Mouse (Mus musculus): Measurements from ENCODE around the gene Vwa7. TPM values are rescaled to one million over a fixed set of nuclear protein-coding genes. Genes with fewer than 3 reads are reported as not detected.
A peak's percentile ranks its signal among the peaks of the same experiment; 100 is the strongest.

Vwa7 gene
- total and polyA plus RNA-seq, 2 experiments from 2014 or later: 0.08 to 0.14 TPM

DNA sequence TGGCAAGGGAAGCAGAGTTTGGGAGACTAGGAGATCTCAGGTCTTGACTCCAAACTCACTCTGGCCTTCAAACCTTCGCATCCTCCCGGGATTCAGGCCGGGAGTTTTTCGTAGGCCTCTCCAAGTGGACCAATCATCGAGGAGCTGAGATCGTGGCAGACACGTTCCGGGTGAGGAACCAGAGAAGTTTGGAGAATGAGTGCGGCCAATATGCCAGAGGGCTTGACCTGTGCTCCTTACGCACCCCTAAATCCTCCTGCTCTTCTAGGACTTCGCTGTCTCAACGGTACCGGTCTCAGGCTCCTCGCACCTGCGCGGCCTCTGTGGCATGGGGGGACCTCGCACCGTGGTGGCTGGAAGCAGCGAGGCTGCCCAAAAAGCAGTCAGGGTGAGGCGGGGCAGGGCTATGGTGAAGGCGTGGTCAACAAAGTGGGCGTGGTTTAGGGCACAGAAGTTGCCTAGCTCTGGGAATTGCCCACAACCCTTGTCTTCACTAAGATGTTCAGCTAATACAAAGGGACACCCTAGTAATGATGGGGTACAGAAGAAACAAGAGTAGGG, 44.4 kb downstream of the Vwa7 start:
- no peak overlapping the region for H3K27ac ChIP-seq (ENCODE audit: low read depth, low read length)
- H3K4me3 ChIP-seq (ENCODE audit: low read depth, low read length): peak overlapping the region; percentile 79
- H3K36me3 ChIP-seq (ENCODE audit: insufficient read depth): peaks cover 12% of the 10 kb centered on the region
- H3K9ac ChIP-seq: 0 out of 2 replicates have a peak overlapping the region, but pooled peaks have one; percentile 65
- H3K27me3 ChIP-seq (ENCODE audit: insufficient read depth, low read length): peaks cover 4% of the 10 kb centered on the region
- H3K4me2 ChIP-seq (ENCODE audit: low read depth): peak overlapping the region; percentile 83
- no peak for DNase-seq
- 63% methylated on average over 22 of the region's 22 CpGs for WGBS
- no peak for TF ChIP-seq CTCF (IDR thresholded peaks at IDR 0.05; ENCODE audit: low read depth)
- no peaks in the 10 kb centered on the region for H3K9me3 ChIP-seq (ENCODE audit: low read length)
- H3K4me1 ChIP-seq (ENCODE audit: insufficient read depth): peaks cover 16% of the 10 kb centered on the region; the same call in 1 of the 2 replicates
- no peak for ATAC-seq

DNA sequence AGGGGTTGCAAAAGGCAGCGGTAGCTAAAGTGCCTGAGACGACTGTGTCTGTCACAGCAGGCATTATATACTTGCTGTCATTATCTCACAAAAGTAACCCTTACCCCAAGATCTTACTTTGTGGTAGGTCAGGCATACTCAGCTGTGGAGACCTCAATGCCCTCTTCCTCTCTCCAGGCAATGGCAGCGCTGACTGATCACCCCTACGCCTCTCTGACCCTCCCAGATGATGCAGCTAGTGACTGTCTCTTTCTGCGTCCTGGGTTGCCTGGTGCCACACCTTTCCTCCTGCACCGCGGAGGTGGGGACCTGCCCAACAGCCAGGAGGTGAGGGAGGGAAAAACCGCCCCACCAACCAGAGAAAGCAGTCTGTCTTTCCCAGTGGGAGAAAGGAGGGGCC, 44.9 kb downstream of the Vwa7 start:
- 84% methylated on average over 8 of the region's 8 CpGs for WGBS
- H3K4me1 ChIP-seq (ENCODE audit: insufficient read depth): peaks cover 16% of the 10 kb centered on the region; the same call in 1 of the 2 replicates
- no peak overlapping the region for H3K4me2 ChIP-seq (ENCODE audit: low read depth)
- H3K4me3 ChIP-seq (ENCODE audit: low read depth, low read length): no peak overlapping the region
- no peak overlapping the region for H3K27ac ChIP-seq (ENCODE audit: low read depth, low read length)
- peaks cover 12% of the 10 kb centered on the region for H3K36me3 ChIP-seq (ENCODE audit: insufficient read depth)
- H3K9ac ChIP-seq: no peak overlapping the region
- H3K9me3 ChIP-seq (ENCODE audit: low read length): no peaks in the 10 kb centered on the region
- TF ChIP-seq CTCF (IDR thresholded peaks at IDR 0.05; ENCODE audit: low read depth): no peak
- DNase-seq (no peak), ATAC-seq (no peak)
- H3K27me3 ChIP-seq (ENCODE audit: insufficient read depth, low read length): peaks cover 4% of the 10 kb centered on the region

DNA sequence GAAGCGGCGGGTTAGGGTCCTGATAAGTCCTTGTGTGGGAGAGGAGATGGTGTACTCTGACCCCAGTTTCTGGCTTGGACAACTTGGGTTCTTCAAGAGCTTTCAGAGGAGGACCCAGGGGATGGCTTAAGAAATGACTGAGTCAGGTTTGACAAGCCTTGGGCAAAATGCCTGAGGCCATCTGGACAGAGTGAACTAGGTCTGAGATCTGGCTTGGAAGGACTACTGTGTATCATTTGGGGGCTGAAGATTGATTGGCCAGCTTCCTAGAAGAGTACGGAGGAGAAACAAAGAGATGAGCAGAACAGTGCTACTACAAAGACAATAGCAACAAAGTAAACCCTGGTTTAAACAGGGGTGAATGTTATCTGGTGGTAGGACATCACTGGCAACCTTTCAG, 47.1 kb downstream of the Vwa7 start:
- Histone ChIP-seq H3K27ac (ENCODE audit: low read depth, low read length) (no peak overlapping the region), H3K4me3 (ENCODE audit: low read depth, low read length) (no peak overlapping the region), H3K36me3 (ENCODE audit: insufficient read depth) (peaks cover 12% of the 10 kb centered on the region), H3K9me3 (ENCODE audit: low read length) (no peaks in the 10 kb centered on the region), H3K4me1 (ENCODE audit: insufficient read depth) (peaks cover 16% of the 10 kb centered on the region; the same call in 1 of the 2 replicates), H3K4me2 (ENCODE audit: low read depth) (no peak overlapping the region), H3K27me3 (ENCODE audit: insufficient read depth, low read length) (peaks cover 4% of the 10 kb centered on the region), H3K9ac (no peak overlapping the region)
- DNase-seq (no peak), ATAC-seq (no peak)
- WGBS: 87% methylated on average over 3 of the region's 3 CpGs
- no peak for TF ChIP-seq CTCF (IDR thresholded peaks at IDR 0.05; ENCODE audit: low read depth)

DNA sequence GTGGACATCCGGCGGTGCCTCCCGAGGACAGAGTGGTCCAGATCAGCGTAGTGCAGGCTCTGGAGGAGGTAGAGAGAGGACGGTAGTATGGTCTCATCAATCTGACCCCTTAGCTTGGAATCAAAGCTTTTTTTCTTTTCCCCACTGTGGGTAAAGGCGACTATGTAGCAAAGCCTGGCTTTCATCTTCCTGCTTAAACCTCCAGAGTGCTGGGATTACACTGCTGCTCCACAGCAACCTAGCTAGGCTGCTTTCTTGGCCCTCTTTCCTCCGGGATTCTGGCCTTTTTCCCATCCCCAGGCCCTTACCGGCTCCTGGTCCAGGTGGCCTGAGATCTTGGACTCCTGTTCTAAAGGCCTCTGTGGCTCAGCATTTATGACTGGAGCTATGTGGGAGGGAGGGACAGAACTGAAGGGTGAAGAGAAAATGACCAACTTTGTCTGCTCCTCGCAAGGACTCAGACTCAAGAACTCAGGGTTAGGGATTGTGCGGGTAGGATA, 48.0 kb downstream of the Vwa7 start:
- Histone ChIP-seq H3K36me3 (ENCODE audit: insufficient read depth) (peaks cover 12% of the 10 kb centered on the region), H3K4me1 (ENCODE audit: insufficient read depth) (peaks cover 16% of the 10 kb centered on the region; the same call in 1 of the 2 replicates), H3K27ac (ENCODE audit: low read depth, low read length) (no peak overlapping the region), H3K4me3 (ENCODE audit: low read depth, low read length) (no peak overlapping the region), H3K9ac (no peak overlapping the region), H3K27me3 (ENCODE audit: insufficient read depth, low read length) (peaks cover 4% of the 10 kb centered on the region), H3K9me3 (ENCODE audit: low read length) (no peaks in the 10 kb centered on the region), H3K4me2 (ENCODE audit: low read depth) (no peak overlapping the region)
- ATAC-seq: no peak
- WGBS: 39% methylated on average over 10 of the region's 10 CpGs
- DNase-seq: no peak
- TF ChIP-seq CTCF (IDR thresholded peaks at IDR 0.05; ENCODE audit: low read depth): no peak

DNA sequence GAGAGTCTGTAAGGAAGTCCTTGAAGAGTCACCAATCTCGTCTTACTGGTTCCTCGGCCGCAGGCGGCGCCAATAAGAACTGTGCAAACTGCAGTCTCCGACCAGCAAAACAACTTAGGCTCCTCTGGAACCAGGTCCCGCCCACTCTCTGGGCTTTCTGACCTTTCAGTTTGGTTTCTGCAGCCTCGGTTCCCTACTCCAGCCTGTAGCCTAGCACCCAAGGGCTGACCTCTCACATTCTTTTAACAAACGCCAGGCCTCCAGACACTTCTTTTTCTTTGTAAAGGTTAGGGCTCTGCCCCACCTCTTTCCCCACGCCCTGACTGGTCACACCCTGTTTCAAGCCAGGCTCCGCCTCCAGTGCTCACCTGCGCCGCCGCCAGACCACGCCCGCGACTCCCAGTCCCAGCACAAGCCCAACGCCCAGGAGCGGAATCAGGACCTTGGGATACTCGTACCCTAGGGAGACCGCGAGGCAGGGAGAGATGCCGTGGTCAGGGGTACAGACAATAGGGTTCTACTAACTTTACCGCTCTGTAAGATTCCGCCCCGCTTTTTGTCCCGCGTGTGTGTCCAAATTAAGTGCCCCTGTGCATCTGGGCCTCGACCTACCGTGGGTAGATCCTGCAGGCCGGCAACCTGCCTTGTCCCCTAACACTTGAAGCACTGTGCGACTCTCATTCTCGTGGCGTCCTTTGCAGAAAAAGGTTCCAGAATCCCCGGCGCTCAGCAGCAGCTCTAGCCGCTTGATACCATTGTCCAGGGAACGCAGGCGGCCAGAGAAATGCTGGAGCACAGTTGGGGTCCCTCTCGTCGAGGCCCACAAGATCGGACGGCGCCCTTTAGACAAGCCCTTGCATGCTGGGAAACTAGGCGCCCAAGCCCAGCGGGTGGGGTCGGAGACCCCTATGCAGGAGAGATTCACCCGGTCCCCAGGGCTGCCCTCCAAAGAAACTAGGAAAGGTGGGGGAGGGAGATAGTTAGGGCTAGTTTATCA, 48.9 kb downstream of the Vwa7 start, which contains the start of gene Ly6g6c:
Gene Ly6g6c, plus strand, starts transcription at position 438 of the 997 bp plus-strand sequence.
- Histone ChIP-seq H3K36me3 (ENCODE audit: insufficient read depth) (peaks cover 12% of the 10 kb centered on the region), H3K4me2 (ENCODE audit: low read depth) (peak within 1 kb of the TSS; percentile 31), H3K27ac (ENCODE audit: low read depth, low read length) (no peak within 1 kb of the TSS), H3K9me3 (ENCODE audit: low read length) (no peaks in the 10 kb centered on the region), H3K4me3 (ENCODE audit: low read depth, low read length) (peak within 1 kb of the TSS; percentile 9), H3K9ac (no peak within 1 kb of the TSS; the same call in 1 of the 2 replicates), H3K27me3 (ENCODE audit: insufficient read depth, low read length) (peaks cover 4% of the 10 kb centered on the region), H3K4me1 (ENCODE audit: insufficient read depth) (peaks cover 14% of the 10 kb centered on the region; the same call in 1 of the 2 replicates)
- ATAC-seq (no peak), DNase-seq (no peak)
- TF ChIP-seq CTCF (IDR thresholded peaks at IDR 0.05; ENCODE audit: low read depth): no peak
- 5% methylated on average over 48 of the region's 48 CpGs for WGBS

DNA sequence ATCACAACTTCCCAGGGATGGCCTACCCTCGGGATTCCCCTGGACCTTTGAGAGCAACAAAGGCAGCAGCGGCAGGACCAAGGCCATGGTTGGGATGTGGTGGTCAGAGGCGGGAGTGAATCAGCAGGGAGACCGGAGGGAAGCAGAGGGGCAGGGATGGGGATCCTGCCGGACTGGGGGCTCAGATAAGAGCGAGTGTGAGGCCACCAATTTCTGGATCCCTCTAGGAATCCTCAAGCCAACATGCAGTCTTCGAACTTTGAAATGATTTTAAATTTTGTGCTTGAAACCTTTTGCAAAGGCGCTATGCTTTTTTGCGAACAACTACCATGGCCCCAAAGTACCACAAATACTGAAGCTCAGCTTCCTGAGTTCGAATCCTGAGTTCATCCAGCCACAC, 49.7 kb downstream of the Vwa7 start, which contains the start of gene Mpig6b:
Gene Mpig6b, minus strand, starts transcription at position 101 of the 400 bp plus-strand sequence.
- H3K9ac ChIP-seq: no peak within 1 kb of the TSS; the same call in 1 of the 2 replicates
- H3K4me2 ChIP-seq (ENCODE audit: low read depth): peak within 1 kb of the TSS; percentile 31
- peaks cover 4% of the 10 kb centered on the region for H3K27me3 ChIP-seq (ENCODE audit: insufficient read depth, low read length)
- no peak within 1 kb of the TSS for H3K27ac ChIP-seq (ENCODE audit: low read depth, low read length)
- TF ChIP-seq CTCF (IDR thresholded peaks at IDR 0.05; ENCODE audit: low read depth): no peak
- ATAC-seq: no peak
- DNase-seq: no peak
- peak within 1 kb of the TSS; percentile 9 for H3K4me3 ChIP-seq (ENCODE audit: low read depth, low read length)
- 0 out of 2 replicates have a peak, but pooled peaks cover 8% of the 10 kb centered on the region for H3K4me1 ChIP-seq (ENCODE audit: insufficient read depth)
- peaks cover 8% of the 10 kb centered on the region for H3K36me3 ChIP-seq (ENCODE audit: insufficient read depth)
- 48% methylated on average over 10 of the region's 10 CpGs for WGBS
- H3K9me3 ChIP-seq (ENCODE audit: low read length): no peaks in the 10 kb centered on the region

All from forebrain, postnatal 0 days (tissue).